Mouse (Mus musculus) adrenal gland, postnatal 25 days (tissue): ENCODE results near the gene Ap2b1. TPM values are rescaled to one million over a fixed set of nuclear protein-coding genes. Genes with fewer than 3 reads are reported as not detected.
"Not testable (repeated sequence)": the region's sequence is repeated elsewhere in the genome, so short reads cannot be mapped to it uniquely, and the experiment has no call there.

Source experiments
- DNase-seq: peaks from one replicate; pipeline ENCODE4 v3.0.0; 2021; ENCODE audit warnings: mixed read lengths
- total RNA-seq: library from RNA; stranded (reverse); gene quantifications from 2 replicates; pipeline ENCODE4 v1.2.3, GENCODE M21; 2021

Gene Ap2b1
- total RNA-seq, 1 experiment from 2014 or later, result 107 TPM

DNA sequence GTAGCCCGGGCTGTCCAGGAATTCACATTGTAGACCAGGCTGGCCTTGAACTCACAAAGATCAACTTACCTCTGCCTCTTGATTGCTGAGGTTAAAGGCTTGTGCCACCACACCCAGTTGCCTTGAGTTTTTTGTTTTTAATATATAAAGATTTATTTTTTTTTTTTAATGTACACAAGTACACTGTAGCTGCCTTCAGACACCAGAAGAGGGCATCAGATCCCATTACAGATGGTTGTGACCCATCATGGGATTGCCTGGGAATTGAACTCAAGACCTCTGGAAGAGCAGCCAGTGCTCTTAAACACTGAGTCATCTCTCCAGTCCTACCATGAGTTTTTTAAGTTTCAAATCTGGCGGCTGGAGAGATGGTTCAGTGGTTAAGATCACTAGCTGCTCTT lies 2.6 kb downstream of the Ap2b1 start:
- no peak for DNase-seq

DNA sequence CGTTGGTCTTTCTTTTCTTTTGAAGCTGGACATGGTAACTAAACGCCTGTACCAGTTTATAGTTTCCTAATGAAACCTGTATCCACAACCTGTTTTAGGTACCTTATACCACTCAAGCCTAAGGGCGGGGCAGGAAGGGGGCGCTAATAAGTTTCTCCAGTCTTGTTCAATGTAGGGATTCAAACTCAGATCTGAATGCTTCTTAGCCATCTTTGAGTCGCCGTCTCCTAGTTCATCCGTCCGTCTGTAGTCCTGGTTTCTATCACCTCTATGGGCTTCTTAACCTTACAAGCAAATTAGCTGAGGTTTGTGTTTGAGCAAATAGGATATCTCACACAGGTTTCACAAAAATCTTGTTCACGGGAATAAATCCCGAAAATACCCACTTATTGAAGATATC lies 3.3 kb downstream of the Ap2b1 start:
- DNase-seq, result no peak

- DNase-seq, result peak; percentile 95
Measured at GRCm38 (mm10) chr11:83302526-83303251, 3.9 kb downstream of the Ap2b1 start, which contains the start of gene Pex12. TSS of gene Pex12 (minus strand) at chr11:83302586.

GRCm38 (mm10) chr11:83303751-83304150 lies 4.9 kb downstream of the Ap2b1 start:
- DNase-seq, result no peak

- DNase-seq, result no peak
Measured at GRCm38 (mm10) chr11:83304485-83304884, 5.7 kb downstream of the Ap2b1 start.

- no peak for DNase-seq
Measured at GRCm38 (mm10) chr11:83306700-83307253, 8.0 kb downstream of the Ap2b1 start.

- no peak for DNase-seq
Measured at GRCm38 (mm10) chr11:83312471-83312870, 13.6 kb downstream of the Ap2b1 start.

DNA sequence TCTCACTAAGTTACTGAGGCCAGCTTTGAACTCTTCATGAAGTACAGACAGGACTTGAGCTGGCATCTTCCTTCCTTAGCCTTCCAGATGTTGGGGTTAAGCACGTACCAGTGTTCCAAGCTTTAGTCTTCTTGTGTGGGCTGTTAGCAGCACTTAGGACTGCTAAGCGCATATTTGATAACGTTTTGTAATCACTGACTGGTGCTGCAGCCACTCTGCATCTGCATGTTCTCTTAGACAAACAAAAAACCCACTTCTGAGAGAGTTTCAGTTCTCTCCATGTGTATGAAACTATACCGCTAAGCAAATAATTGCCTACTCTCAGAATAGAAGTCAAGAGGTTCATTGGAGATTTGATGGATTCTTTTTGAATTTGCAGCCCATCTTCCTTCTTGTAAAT lies 20.2 kb downstream of the Ap2b1 start:
- DNase-seq, result no peak

DNA sequence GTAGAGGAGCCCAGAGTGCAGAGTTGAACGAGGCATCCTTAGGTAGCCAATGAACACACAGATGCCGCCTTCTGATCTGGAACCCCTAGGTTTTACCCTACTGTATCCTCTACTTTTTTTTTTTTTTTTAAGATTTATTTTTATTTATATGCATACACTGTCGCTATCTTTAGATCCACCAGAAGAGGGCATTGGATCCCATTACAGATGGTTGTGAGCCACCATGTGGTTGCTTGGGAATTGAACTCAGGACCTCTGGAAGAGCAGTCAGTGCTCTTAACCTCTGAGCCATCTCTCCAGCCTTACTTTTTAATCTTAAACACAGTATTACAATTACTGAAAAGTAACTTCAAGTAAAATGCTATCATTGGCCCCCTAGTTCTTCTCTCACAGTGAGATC lies 27.9 kb downstream of the Ap2b1 start:
- not testable (repeated sequence) for DNase-seq

GRCm38 (mm10) chr11:83327427-83327826 lies 28.6 kb downstream of the Ap2b1 start:
- peak; percentile 54 for DNase-seq

DNA sequence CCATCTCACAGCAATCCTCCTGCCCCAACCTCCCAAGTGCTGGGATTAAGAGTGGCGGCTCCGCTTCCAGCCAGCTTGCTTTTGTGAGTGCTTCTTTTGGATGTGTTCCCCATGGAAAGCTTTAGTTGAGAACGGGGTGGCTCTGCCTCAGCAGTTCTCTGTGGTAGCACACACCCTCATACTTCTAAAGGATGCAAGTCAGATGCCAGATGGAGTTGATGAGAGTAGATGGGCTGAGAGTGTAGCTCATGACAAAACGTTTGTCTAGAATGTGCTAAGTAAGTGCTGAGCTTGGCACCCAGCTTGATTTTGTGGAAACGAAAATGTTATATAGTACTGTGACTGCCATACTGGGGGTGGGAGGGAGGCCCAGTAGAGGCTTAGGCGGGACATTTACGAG lies 37.0 kb downstream of the Ap2b1 start:
- DNase-seq, result no peak

DNA sequence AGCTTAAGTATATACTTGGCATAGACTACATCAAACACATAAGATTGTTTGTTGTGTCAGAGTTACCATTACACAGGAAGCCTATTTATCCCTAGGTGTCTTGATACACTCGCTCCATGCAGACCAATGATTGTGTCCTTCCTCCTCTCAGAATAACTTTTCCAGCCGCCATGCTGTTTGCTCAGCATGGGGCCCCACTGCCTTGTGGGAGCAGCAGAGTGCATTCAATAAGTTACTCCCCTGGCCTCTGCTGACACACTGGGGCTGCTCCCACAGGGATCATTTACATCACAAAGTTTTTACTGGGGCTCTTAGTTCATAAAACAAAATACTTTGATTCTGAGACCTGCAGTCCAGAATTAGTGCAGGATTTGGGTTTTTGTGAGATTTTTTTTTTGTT lies 40.9 kb downstream of the Ap2b1 start:
- DNase-seq, result no peak

DNA sequence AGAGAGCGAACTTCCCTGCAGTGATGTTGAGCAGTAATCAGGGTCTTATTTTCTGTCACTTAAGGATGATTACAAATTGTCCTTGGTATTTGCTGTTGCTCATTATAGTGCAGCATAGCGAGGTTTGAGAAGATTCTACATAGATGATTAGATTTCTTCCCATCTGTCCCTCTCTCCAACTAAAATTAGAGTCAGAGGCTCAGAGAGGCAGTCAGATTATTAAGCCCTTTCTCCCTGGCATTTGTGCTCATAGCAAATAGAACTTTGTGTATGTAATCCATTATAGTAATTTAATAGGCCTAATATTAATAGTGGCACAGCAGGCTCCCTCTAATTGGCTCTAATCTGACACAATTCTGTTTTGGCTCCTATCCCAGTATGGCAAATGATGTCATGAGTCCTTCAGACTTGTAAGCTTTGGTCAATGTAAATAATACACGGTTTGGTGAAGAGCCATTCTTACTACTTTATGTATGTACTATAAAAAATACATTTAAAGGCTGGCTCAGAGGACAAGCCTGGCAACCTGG lies 43.0 kb downstream of the Ap2b1 start:
- no peak for DNase-seq

- no peak for DNase-seq
Measured at GRCm38 (mm10) chr11:83355428-83355827, 56.6 kb downstream of the Ap2b1 start.

DNA sequence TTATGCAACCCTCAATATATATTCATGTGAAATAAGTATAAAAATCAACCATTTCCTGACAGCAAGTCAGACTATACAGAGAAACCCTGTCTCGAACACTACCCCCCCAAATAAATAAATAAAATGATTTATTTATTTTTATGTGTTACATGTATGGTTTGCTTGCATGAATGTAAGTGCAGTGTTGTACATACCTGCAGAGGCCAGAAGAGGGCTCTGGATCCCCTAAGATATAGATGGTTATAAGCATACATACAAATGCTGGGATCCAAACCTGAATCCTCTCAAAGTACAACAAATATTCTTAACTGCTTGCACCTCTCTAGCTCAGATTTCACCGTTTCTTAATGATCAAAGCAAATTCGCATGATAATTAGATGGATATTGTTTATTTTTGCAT lies 58.6 kb downstream of the Ap2b1 start:
- DNase-seq, result no peak

DNA sequence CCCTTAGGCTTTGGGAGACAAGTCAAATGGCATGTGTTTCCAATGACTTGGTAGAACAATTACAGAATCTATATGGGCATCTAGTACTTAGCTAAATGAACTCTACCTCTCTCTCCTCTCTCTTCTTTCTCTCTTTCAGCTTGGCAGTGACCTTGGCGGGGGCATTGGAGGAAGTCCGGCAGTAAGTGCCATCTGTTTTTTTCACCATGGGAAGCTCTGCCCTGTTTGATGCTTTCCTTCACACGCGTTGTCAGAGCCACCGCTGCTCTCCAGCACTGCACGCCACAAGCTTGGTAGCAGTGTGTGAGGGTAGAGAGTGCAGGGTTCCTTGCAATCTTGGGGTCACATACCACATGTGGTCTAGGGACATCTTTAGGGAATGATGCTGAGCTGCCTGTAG lies 65.8 kb downstream of the Ap2b1 start:
- DNase-seq, result no peak

DNA sequence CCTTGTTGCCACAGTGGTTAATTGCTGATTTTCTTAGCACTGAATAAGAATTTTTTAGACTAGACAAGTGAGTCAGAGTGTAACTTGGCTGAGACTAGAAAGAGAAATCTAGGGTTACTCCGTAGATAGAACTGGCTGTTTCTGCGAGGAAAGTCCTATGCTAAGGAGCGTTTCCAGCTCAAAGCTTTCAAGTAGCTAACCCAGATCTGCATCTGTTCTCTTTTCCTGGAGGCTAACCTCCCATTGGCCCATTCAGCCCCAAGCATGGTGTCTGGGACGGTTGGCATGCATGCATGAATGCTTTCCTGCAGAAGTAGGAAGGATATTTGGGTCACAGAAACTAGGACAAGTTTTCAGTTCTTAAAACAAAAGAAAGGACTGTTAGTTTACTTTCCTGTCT lies 72.4 kb downstream of the Ap2b1 start:
- DNase-seq, result no peak

DNA sequence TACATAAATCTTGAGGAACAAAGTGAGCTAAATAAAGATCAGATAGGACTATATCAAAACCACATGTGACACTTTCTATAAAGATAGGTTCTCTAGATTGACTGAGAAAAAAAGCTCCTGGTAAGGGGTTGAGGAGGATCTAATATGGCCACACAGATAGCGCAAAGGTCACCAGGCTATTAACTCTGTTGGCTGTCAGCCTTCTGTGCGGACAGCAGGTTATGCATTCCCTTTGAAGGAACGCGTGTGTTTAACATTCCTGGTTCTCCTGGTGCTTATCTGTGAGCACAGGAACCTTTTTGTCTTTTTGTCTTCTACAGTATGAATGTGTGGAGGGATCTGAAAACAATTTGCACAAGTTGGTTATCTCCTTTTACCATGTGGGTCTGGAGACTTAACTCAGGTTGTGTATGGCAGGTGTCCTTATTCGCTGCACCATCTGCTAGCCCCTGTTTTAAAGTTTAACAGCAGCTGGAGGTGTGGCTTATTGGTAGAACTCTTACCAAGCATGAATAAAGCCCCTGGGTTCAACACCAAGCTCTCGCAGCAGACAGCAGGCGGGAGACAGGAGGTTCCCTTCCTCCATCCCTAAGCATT lies 81.0 kb downstream of the Ap2b1 start:
- DNase-seq, result no peak

- DNase-seq, result no peak
Measured at GRCm38 (mm10) chr11:83382876-83383531, 84.2 kb downstream of the Ap2b1 start.

- DNase-seq, result no peak
Measured at GRCm38 (mm10) chr11:83383532-83383887, 84.7 kb downstream of the Ap2b1 start.

DNA sequence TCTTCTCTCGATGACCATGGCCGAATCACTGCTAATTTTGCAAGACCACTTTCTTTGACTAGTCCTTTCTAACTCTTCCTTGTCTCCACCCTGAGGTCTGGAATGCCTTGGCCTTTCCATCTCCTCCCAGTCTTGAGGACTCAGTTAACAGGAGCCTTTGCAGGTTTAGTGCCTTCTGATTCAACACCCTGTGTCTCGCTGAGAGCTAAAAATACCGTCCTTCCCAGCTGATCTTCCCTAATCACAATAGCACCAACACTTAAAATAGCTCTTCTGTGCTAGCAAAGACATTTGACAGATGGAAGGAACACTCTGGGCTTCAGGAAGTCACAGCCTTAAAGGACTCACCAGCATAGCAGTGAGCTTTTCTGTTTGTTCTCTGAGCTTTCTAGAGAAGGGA lies 94.2 kb downstream of the Ap2b1 start:
- no peak for DNase-seq

DNA sequence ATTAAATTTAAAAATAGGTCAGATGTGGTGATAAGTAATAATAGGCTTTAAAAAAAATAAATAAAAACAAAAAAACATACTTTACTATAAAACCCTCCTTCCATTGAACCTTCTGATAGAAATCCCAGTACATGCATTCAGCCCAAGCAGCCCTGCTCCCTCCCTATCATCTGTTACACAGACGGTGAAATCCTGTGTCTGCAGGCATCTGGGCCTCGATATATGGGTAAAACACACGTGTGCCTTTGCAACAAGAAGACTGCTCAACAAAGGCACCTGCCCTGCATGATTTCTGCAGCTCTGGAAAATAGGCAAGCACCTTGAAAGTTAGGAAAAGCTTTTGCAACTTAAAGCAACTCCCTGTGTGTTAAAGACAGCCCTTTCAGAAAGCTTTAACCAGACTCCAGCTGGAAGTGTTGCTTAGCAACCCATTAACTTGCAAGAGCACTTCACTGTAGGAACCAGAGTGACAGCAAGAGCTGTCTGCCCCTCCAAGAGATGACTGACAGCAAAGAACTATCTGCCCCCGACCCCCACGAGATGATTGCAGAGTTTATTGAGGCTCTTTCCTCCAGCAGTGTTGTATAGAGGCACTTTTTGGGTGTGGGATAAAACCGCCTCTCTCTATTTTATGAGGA lies 96.1 kb downstream of the Ap2b1 start:
- no peak for DNase-seq

DNA sequence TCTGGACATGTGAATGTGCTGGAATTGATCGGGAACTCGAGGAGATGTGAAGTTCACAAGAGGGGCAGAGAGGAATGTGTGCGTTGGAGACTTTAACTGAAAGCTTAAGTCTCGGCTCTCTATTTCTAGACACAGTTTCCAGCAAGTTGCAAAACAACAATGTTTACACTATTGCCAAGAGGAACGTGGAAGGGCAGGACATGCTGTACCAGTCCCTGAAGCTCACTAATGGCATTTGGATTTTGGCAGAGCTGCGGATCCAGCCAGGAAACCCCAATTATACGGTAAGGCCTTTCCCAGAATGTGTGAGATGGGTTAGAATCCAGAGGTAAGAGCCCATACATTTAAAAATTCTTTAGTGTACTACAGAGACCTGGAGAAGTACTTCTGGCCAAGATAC lies 98.8 kb downstream of the Ap2b1 start:
- DNase-seq, result no peak
